Comparison of ENCODE assay signal across 8 mouse cellular contexts in the genomic region with DNA sequence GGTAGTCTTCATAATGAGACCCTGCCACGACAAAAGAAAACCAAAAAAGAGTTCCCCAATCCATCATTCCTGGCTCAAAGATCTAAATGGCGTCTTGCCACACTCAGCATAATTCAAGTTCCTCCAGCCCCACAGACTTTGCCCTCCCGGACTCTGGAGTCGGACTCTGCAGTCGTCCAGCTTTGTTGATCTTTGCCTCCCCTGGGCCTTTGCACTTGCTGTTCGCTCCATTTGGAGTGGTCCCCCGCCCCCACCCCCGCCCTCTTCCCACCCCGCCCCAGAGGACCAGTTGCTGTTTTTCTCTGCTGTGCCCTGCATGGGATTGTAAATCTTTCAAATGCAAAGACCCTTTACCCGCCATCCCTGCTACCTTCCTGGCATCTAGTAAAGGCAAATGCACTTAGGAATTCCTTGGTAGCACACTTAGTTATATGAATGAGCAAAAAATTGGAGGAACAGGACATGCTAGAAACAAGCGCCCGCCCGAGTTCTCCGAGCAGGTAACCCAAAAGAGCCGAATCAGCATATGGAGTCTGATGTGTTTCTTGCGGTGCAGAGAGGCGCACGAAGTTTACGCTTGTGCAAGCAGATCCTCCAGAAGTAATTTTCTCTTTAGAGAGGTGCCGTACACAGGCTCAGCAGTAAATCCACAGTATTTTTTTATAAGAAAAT. TPM values are rescaled to one million over a fixed set of nuclear protein-coding genes. Genes with fewer than 3 reads are reported as not detected.
DNase-seq lines count a peak whose midpoint lies in the region; ATAC-seq and TF ChIP-seq lines count a peak whose summit lies in the region.

No protein-coding gene starts in this region.

- H3K36me3 ChIP-seq in heart, embryonic 11.5 days (ENCODE audit: control insufficient read depth, insufficient read depth, low read length) = no peaks in the 10 kb centered on the region
- no peaks in the 10 kb centered on the region for H3K36me3 ChIP-seq in forebrain, embryonic 13.5 days (ENCODE audit: poor library complexity, severe bottlenecking)
- no peaks in the 10 kb centered on the region for H3K36me3 ChIP-seq in kidney, postnatal 0 days (ENCODE audit: insufficient read depth, low read length)
- no peaks in the 10 kb centered on the region for H3K36me3 ChIP-seq in midbrain, embryonic 15.5 days (replicated peaks)

- no peak for ATAC-seq in heart, embryonic 11.5 days (replicated peaks; ENCODE audit: insufficient number of reproducible peaks, low FRiP score, low TSS enrichment)
- no peak for ATAC-seq in forebrain, embryonic 13.5 days
- ATAC-seq in kidney, postnatal 0 days (replicated peaks; ENCODE audit: low FRiP score, low read depth) = no peak
- ATAC-seq in midbrain, embryonic 15.5 days (replicated peaks) = no peak
- no peak for ATAC-seq in erythroblast, adult 5-6 weeks (replicated peaks; ENCODE audit: low FRiP score, poor library complexity, severe bottlenecking)

- peak overlapping the region; percentile 60 for H3K4me2 ChIP-seq in heart, embryonic 11.5 days
- peak overlapping the region; percentile 44 for H3K4me2 ChIP-seq in forebrain, embryonic 13.5 days
- peak overlapping the region; percentile 36 for H3K4me2 ChIP-seq in kidney, postnatal 0 days (ENCODE audit: low read length)
- peak overlapping the region; percentile 30 for H3K4me2 ChIP-seq in midbrain, embryonic 15.5 days

- WGBS in heart, embryonic 11.5 days (ENCODE audit: insufficient replicate concordance) = 33% methylated on average over 20 of the region's 20 CpGs
- 46% methylated on average over 20 of the region's 20 CpGs for WGBS in forebrain, embryonic 13.5 days
- WGBS in kidney, postnatal 0 days = 28% methylated on average over 20 of the region's 20 CpGs
- 37% methylated on average over 20 of the region's 20 CpGs for WGBS in midbrain, embryonic 15.5 days

- H3K9ac ChIP-seq in heart, embryonic 11.5 days (ENCODE audit: low read depth, low read length) = peak overlapping the region; percentile 52
- H3K9ac ChIP-seq in forebrain, embryonic 13.5 days = no peak overlapping the region
- H3K9ac ChIP-seq in kidney, postnatal 0 days (ENCODE audit: low read depth, low read length) = no peak overlapping the region
- no peak overlapping the region for H3K9ac ChIP-seq in midbrain, embryonic 15.5 days

- H3K9me3 ChIP-seq in heart, embryonic 11.5 days (replicated peaks; ENCODE audit: control insufficient read depth, low read length) = no peaks in the 10 kb centered on the region
- H3K9me3 ChIP-seq in forebrain, embryonic 13.5 days (replicated peaks) = no peaks in the 10 kb centered on the region
- no peaks in the 10 kb centered on the region for H3K9me3 ChIP-seq in kidney, postnatal 0 days (replicated peaks; ENCODE audit: low read length)
- no peaks in the 10 kb centered on the region for H3K9me3 ChIP-seq in midbrain, embryonic 15.5 days

- peak overlapping the region; percentile 26 for H3K4me3 ChIP-seq in heart, embryonic 11.5 days (ENCODE audit: low read depth, low read length)
- H3K4me3 ChIP-seq in forebrain, embryonic 13.5 days = peak overlapping the region; percentile 10; the same call in 1 of the 2 replicates
- no peak overlapping the region; the same call in 1 of the 2 replicates for H3K4me3 ChIP-seq in kidney, postnatal 0 days (replicated peaks; ENCODE audit: low read depth, low read length)
- H3K4me3 ChIP-seq in midbrain, embryonic 15.5 days = no peak overlapping the region

- DNase-seq in heart, postnatal 4 days = no peak
- no peak for DNase-seq in kidney, postnatal 0 days (ENCODE audit: low spot score)
- no peak for DNase-seq in left cerebral cortex, adult 9 months (ENCODE audit: low spot score in 2 of 2)
- no peak for DNase-seq in adrenal gland, postnatal 14 days

- peaks cover 7% of the 10 kb centered on the region; the same call in 1 of the 2 replicates for H3K4me1 ChIP-seq in heart, embryonic 11.5 days (ENCODE audit: control insufficient read depth, insufficient read depth, low read length)
- H3K4me1 ChIP-seq in forebrain, embryonic 13.5 days = no peaks in the 10 kb centered on the region
- no peaks in the 10 kb centered on the region for H3K4me1 ChIP-seq in kidney, postnatal 0 days (replicated peaks; ENCODE audit: insufficient read depth, low read length)
- H3K4me1 ChIP-seq in midbrain, embryonic 15.5 days = 0 out of 2 replicates have a peak, but pooled peaks cover 3% of the 10 kb centered on the region

- H3K27ac ChIP-seq in heart, embryonic 11.5 days (ENCODE audit: low read depth, low read length) = no peak overlapping the region
- no peak overlapping the region for H3K27ac ChIP-seq in forebrain, embryonic 13.5 days
- no peak overlapping the region for H3K27ac ChIP-seq in kidney, postnatal 0 days
- no peak overlapping the region for H3K27ac ChIP-seq in midbrain, embryonic 15.5 days

- H3K27me3 ChIP-seq in heart, embryonic 11.5 days (ENCODE audit: control insufficient read depth, insufficient read depth, low read length) = no peaks in the 10 kb centered on the region
- 0 out of 2 replicates have a peak, but pooled peaks cover 4% of the 10 kb centered on the region for H3K27me3 ChIP-seq in forebrain, embryonic 13.5 days
- no peaks in the 10 kb centered on the region for H3K27me3 ChIP-seq in kidney, postnatal 0 days (ENCODE audit: insufficient read depth, low read length)
- H3K27me3 ChIP-seq in midbrain, embryonic 15.5 days (replicated peaks) = no peaks in the 10 kb centered on the region; the same call in 1 of the 2 replicates

- no peak for TF ChIP-seq CTCF in kidney, postnatal 0 days (IDR thresholded peaks at IDR 0.05; ENCODE audit: low read depth)

RNA-seq across cellular contexts. Expression of gene Zfp281, which starts 54.9 kb away (rescaled TPM):
- polyA plus RNA-seq in heart, embryonic 11.5 days (2014; fragmentation: Nextera tagmentation; extraction: Ambion mirVana) = 17.4 and 17.5 TPM in 2 replicates
- 10 to 100 TPM; 14.2 TPM for total RNA-seq in heart, postnatal 4 days (2021)
- 26.6 and 27.9 TPM in 2 replicates for polyA plus RNA-seq in forebrain, embryonic 13.5 days (2015; fragmentation: Nextera tagmentation; extraction: Ambion mirVana)
- 18.3 and 19.0 TPM in 2 replicates for polyA plus RNA-seq in kidney, postnatal 0 days (2015; fragmentation: Nextera tagmentation; extraction: Ambion mirVana)
- 23.9 TPM in 2 replicates for polyA plus RNA-seq in midbrain, embryonic 15.5 days (2015; fragmentation: Nextera tagmentation; extraction: Ambion mirVana)
- total RNA-seq in erythroblast, adult 5-6 weeks (2015; ENCODE audit: low replicate concordance) = 1.2 and 5.4 TPM in 2 replicates
- total RNA-seq in erythroblast, adult 5-6 weeks (2017; ENCODE audit: low replicate concordance) = 4.5 and 5.8 TPM in 2 replicates
- 16.3 and 16.9 TPM in 2 replicates for total RNA-seq in adrenal gland, postnatal 14 days (2021)

Comparison
In these comparisons a context has a peak if more than half of its experiments do, and no peak if none do; other contexts are left out.
1. H3K4me3 ChIP-seq: peak in heart, embryonic 11.5 days (single experiment) and forebrain, embryonic 13.5 days (single experiment); none in kidney, postnatal 0 days (single experiment) and midbrain, embryonic 15.5 days (single experiment).
2. Peak in every context shown above with its lines, with median percentiles within 50 percentile points of each other: H3K4me2 ChIP-seq.